Comparison of ENCODE assay signal across 8 mouse cellular contexts in genomic region chr5:122764032-122764464, GRCm38 (mm10). TPM values are rescaled to one million over a fixed set of nuclear protein-coding genes. Genes with fewer than 3 reads are reported as not detected.
A peak's percentile ranks its signal among the peaks of the same experiment; 100 is the strongest.
DNase-seq lines count a peak whose midpoint lies in the region; ATAC-seq lines count a peak whose summit lies in the region.

No protein-coding gene starts in this region.

- ATAC-seq in cerebellum, adult (ENCODE audit: insufficient number of reproducible peaks, low FRiP score, low TSS enrichment) = peak; percentile 51; the same call in 1 of the 2 replicates
- no peak for ATAC-seq in megakaryocyte, adult 5-6 weeks (ENCODE audit: poor library complexity, severe bottlenecking)
- ATAC-seq in neural tube, embryonic 15.5 days (ENCODE audit: low FRiP score) = no peak

- DNase-seq in heart, adult 11 months = peak; percentile 96
- no peak for DNase-seq in heart, postnatal 25 days (ENCODE audit: low spot score)
- peak; percentile 25 for DNase-seq in 3T3-L1 (ENCODE audit: low read depth, low spot score)
- DNase-seq in heart, postnatal 14 days = peak; percentile 57 to 68
- peak; percentile 41 for DNase-seq in lung, postnatal 25 days (ENCODE audit: low spot score)

- no peak overlapping the region for H3K9ac ChIP-seq in neural tube, embryonic 15.5 days (replicated peaks)

- 60% methylated on average over 10 of the region's 10 CpGs for WGBS in neural tube, embryonic 15.5 days

- no peak overlapping the region for H3K4me3 ChIP-seq in neural tube, embryonic 15.5 days (replicated peaks)

- no peaks in the 10 kb centered on the region for H3K27me3 ChIP-seq in neural tube, embryonic 15.5 days (replicated peaks)

- H3K4me2 ChIP-seq in neural tube, embryonic 15.5 days = no peak overlapping the region

- no peak overlapping the region for H3K27ac ChIP-seq in neural tube, embryonic 15.5 days (replicated peaks)

- peaks cover 25% of the 10 kb centered on the region for H3K36me3 ChIP-seq in neural tube, embryonic 15.5 days

- intact Hi-C loops in heart, postnatal 25 days (cut with DNase I) = no loop called here
- intact Hi-C loops in heart, postnatal 14 days (cut with DNase I) = no loop called here

- no peaks in the 10 kb centered on the region for H3K4me1 ChIP-seq in neural tube, embryonic 15.5 days

- H3K9me3 ChIP-seq in neural tube, embryonic 15.5 days (replicated peaks) = no peaks in the 10 kb centered on the region

RNA-seq across cellular contexts. Expression of gene Camkk2, which starts 15.2 kb away (rescaled TPM):
- total RNA-seq in heart, postnatal 25 days (2021) = 10 to 100 TPM; 11.0 to 11.4 TPM
- total RNA-seq in heart, postnatal 14 days (2021) = 10 to 100 TPM; 11.4 to 11.7 TPM
- 70.6 and 86.6 TPM in 2 replicates for total RNA-seq in megakaryocyte, adult 5-6 weeks (2015)
- 83.6 and 94.3 TPM in 2 replicates for total RNA-seq in megakaryocyte, adult 5-6 weeks (2017)
- 56.7 and 69.9 TPM in 2 replicates for polyA plus RNA-seq in neural tube, embryonic 15.5 days (2015; fragmentation: Nextera tagmentation; extraction: Ambion mirVana)

RNA-seq across cellular contexts. Expression of gene P2rx4, which starts 56.7 kb away (rescaled TPM):
- total RNA-seq in heart, postnatal 25 days (2021) = 10 to 100 TPM; 14.3 to 15.5 TPM
- 10 to 100 TPM; 13.5 to 14.1 TPM for total RNA-seq in heart, postnatal 14 days (2021)
- total RNA-seq in megakaryocyte, adult 5-6 weeks (2015) = 29.9 and 34.3 TPM in 2 replicates
- total RNA-seq in megakaryocyte, adult 5-6 weeks (2017) = 19.6 and 25.2 TPM in 2 replicates
- 14.7 and 18.6 TPM in 2 replicates for polyA plus RNA-seq in neural tube, embryonic 15.5 days (2015; fragmentation: Nextera tagmentation; extraction: Ambion mirVana)

RNA-seq across cellular contexts. Expression of gene Anapc5, which starts 57.1 kb away (rescaled TPM):
- total RNA-seq in heart, postnatal 25 days (2021) = 100 to 1,000 TPM; 161 to 165 TPM
- 100 to 1,000 TPM; 162 to 181 TPM for total RNA-seq in heart, postnatal 14 days (2021)
- total RNA-seq in megakaryocyte, adult 5-6 weeks (2015) = 152 and 159 TPM in 2 replicates
- total RNA-seq in megakaryocyte, adult 5-6 weeks (2017) = 243 and 247 TPM in 2 replicates
- polyA plus RNA-seq in neural tube, embryonic 15.5 days (2015; fragmentation: Nextera tagmentation; extraction: Ambion mirVana) = 451 TPM in 2 replicates

Comparison
In these comparisons a context has a peak if more than half of its experiments do, and no peak if none do; other contexts are left out.
1. RNA of gene Camkk2, which starts 15.2 kb away (total RNA-seq): 70.6 to 94.3 TPM in megakaryocyte, adult 5-6 weeks; 11.4 to 11.7 TPM in heart, postnatal 14 days and 11.0 to 11.4 TPM in heart, postnatal 25 days; every median in the first group is over 4 times any median in the second.